Mouse (Mus musculus) testis, adult 2 months (tissue): Measurements from ENCODE around the gene Spats1.

Source experiments
- CTCF ChIP-seq: fragments of 200-500 bp; IDR thresholded peaks from 2 replicates; pipeline ENCODE4 v1.5.1; 2012; ENCODE audit warnings: low read depth, mild to moderate bottlenecking, inconsistent platforms, low read length, moderate library complexity; ENCODE audit not compliant: control insufficient read depth, insufficient read depth, insufficient replicate concordance
- POLR2A ChIP-seq: fragments of 200-500 bp; IDR thresholded peaks from 2 replicates; pipeline ENCODE4 v1.6.1; 2012; ENCODE audit warnings: low read depth, mild to moderate bottlenecking, inconsistent platforms, low read length, moderate library complexity; ENCODE audit not compliant: control insufficient read depth

- TF ChIP-seq POLR2A, result no peak
- no peak for TF ChIP-seq CTCF
Observed at GRCm38 (mm10) chr17:45480429-45480828, 5.2 kb upstream of the Spats1 start.
